Mouse (Mus musculus) stomach, embryonic 15.5 days (tissue): ENCODE data around the gene Aig1. TPM values are rescaled to one million over a fixed set of nuclear protein-coding genes. Genes with fewer than 3 reads are reported as not detected.

Source experiments
- ATAC-seq: fragments of 200-750 bp; cut with Nextera tagmentation; 2 replicates; pipeline ENCODE4 v1.8.0; 2017; ENCODE audit warnings: low read depth, moderate number of reproducible peaks, moderate TSS enrichment; ENCODE audit not compliant: insufficient read depth, low FRiP score
- H3K27ac ChIP-seq: fragments of 300-500 bp; sonication (generic); 2 replicates; pipeline ENCODE4 v1.5.1; 2015; ENCODE audit warnings: mild to moderate bottlenecking, inconsistent platforms
- H3K27me3 ChIP-seq: fragments of 300-500 bp; sonication (generic); replicated peaks from 2 replicates; pipeline ENCODE4 v1.6.1; 2015; ENCODE audit warnings: inconsistent platforms
- H3K36me3 ChIP-seq: fragments of 300-500 bp; sonication (generic); 2 replicates; pipeline ENCODE4 v1.6.1; 2015; ENCODE audit warnings: inconsistent platforms
- H3K4me1 ChIP-seq: fragments of 300-500 bp; sonication (generic); 2 replicates; pipeline ENCODE4 v1.6.1; 2015; ENCODE audit warnings: inconsistent platforms
- H3K4me2 ChIP-seq: fragments of 300-500 bp; sonication (generic); 2 replicates; pipeline ENCODE4 v1.6.1; 2015; ENCODE audit warnings: mild to moderate bottlenecking, inconsistent platforms
- H3K4me3 ChIP-seq: fragments of 300-500 bp; sonication (generic); replicated peaks from 2 replicates; pipeline ENCODE4 v1.5.1; 2015; ENCODE audit warnings: inconsistent platforms
- H3K9ac ChIP-seq: fragments of 300-500 bp; sonication (generic); 2 replicates; pipeline ENCODE4 v1.6.1; 2015; ENCODE audit warnings: inconsistent platforms
- H3K9me3 ChIP-seq: fragments of 300-500 bp; sonication (generic); 2 replicates; pipeline ENCODE4 v1.6.1; 2016; ENCODE audit warnings: inconsistent platforms
- WGBS: fragments of 180-500 bp; shearing (Covaris S2); methylation state at CpG from one replicate; pipeline ENCODE4 v1.1.7; 2015; 5-methylcytosine and 5-hydroxymethylcytosine counted together
- polyA plus RNA-seq: library from polyadenylated mRNA; unstranded; fragments of >200 nt; fragmentation: Nextera tagmentation; extraction: Ambion mirVana; gene quantifications from 2 replicates; pipeline ENCODE4 v1.2.1, GENCODE M21; 2015

The Aig1 gene
- polyA plus RNA-seq, 1 experiment from 2014 or later: 45.9 TPM

DNA sequence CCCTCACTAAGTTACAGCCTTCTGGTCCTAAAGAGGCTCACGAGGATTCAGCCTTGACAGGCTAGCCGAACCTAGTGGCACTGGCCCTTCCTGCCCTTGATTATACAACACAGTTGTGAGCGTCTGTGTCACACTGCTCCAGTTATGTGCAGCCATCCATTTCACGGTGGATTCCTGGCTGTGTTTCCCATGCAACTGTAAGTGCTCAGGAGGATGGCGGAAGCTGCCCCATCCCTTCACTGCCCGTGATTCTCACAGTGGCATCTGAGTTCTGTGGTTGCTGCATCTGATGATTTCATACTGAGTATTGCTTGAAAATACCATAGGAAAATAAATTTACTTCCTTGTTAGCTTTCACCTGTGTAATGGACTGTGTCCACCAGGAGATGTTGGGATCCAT lies 101.7 kb downstream of the Aig1 start:
- H3K27ac ChIP-seq: no peak overlapping the region
- no peak overlapping the region for H3K9ac ChIP-seq
- H3K4me2 ChIP-seq: no peak overlapping the region
- no peaks in the 10 kb centered on the region for H3K36me3 ChIP-seq
- no peaks in the 10 kb centered on the region for H3K27me3 ChIP-seq
- H3K9me3 ChIP-seq: no peaks in the 10 kb centered on the region
- no peak for ATAC-seq
- no peak overlapping the region for H3K4me3 ChIP-seq
- 79% methylated on average over 6 of the region's 6 CpGs for WGBS
- no peaks in the 10 kb centered on the region for H3K4me1 ChIP-seq

- Histone ChIP-seq H3K27me3 (no peaks in the 10 kb centered on the region), H3K9me3 (no peaks in the 10 kb centered on the region), H3K27ac (no peak overlapping the region), H3K36me3 (no peaks in the 10 kb centered on the region), H3K4me2 (no peak overlapping the region), H3K4me3 (no peak overlapping the region), H3K9ac (no peak overlapping the region), H3K4me1 (no peaks in the 10 kb centered on the region)
- WGBS: 61% methylated on average over 2 of the region's 2 CpGs
- no peak for ATAC-seq
Observed at GRCm38 (mm10) chr10:13763151-13763550, 105.6 kb downstream of the Aig1 start.

DNA sequence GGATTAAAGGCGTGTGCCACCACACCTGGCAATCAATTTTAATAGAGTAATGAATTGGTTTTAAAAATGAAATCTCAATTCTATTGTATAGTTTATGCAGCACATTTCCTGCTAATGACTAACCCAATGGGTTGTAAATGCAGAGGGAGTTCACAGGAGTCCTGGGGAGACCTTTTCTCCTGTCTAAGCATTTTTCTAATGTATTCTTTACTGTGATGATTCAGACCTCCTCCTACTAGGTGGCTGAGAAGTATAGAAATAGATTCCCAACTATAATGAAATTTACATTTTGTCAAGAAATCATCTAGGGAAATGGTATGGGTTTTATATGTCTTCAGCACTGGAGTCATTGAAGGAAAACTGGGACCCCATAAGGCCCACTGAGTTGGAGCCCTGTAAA lies 114.1 kb downstream of the Aig1 start:
- no peak overlapping the region for H3K9ac ChIP-seq
- WGBS: 100% methylated on average over 1 of the region's 1 CpGs
- H3K4me3 ChIP-seq: no peak overlapping the region
- H3K9me3 ChIP-seq: no peaks in the 10 kb centered on the region
- no peaks in the 10 kb centered on the region for H3K27me3 ChIP-seq
- H3K36me3 ChIP-seq: no peaks in the 10 kb centered on the region
- no peak overlapping the region for H3K27ac ChIP-seq
- H3K4me2 ChIP-seq: no peak overlapping the region
- no peaks in the 10 kb centered on the region for H3K4me1 ChIP-seq
- no peak for ATAC-seq

DNA sequence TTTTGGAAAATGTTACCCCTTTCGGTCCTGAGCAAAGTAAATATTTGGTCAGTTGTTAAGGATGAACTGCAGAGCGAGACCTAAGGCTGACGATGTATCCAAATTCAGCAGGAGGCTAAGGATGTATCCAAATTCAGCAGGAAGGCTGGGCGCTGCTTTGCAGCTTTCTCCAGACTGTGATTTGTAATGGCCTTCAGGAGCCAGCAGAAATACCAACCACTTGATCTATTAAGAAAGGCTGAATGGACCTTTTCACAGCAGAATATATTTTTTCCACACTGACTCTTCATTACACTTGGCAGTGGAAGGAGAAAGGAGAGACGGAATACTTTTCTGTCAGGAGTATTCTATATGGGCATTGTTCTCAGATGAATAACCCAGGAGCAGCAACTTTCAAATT lies 115.0 kb downstream of the Aig1 start:
- H3K4me3 ChIP-seq: no peak overlapping the region
- no peak for ATAC-seq

GRCm38 (mm10) chr10:13739494-13740140 lies 129.2 kb downstream of the Aig1 start:
- no peak overlapping the region for H3K27ac ChIP-seq
- H3K4me1 ChIP-seq: no peaks in the 10 kb centered on the region
- H3K36me3 ChIP-seq: no peaks in the 10 kb centered on the region
- ATAC-seq: no peak
- no peak overlapping the region for H3K4me2 ChIP-seq
- H3K27me3 ChIP-seq: no peaks in the 10 kb centered on the region
- H3K4me3 ChIP-seq: no peak overlapping the region
- H3K9me3 ChIP-seq: no peaks in the 10 kb centered on the region
- no peak overlapping the region for H3K9ac ChIP-seq
- WGBS: 90% methylated on average over 18 of the region's 18 CpGs

More for the DNA sequence above, 115.0 kb downstream of the Aig1 start:
- Histone ChIP-seq H3K4me1 (no peaks in the 10 kb centered on the region), H3K4me2 (no peak overlapping the region), H3K27ac (no peak overlapping the region), H3K27me3 (no peaks in the 10 kb centered on the region), H3K9ac (no peak overlapping the region), H3K9me3 (no peaks in the 10 kb centered on the region), H3K36me3 (no peaks in the 10 kb centered on the region)
- WGBS: 54% methylated on average over 5 of the region's 5 CpGs

GRCm38 (mm10) chr10:13730039-13730748 lies 138.6 kb downstream of the Aig1 start:
- no peak for ATAC-seq
- no peak overlapping the region for H3K27ac ChIP-seq
- H3K36me3 ChIP-seq: no peaks in the 10 kb centered on the region
- no peaks in the 10 kb centered on the region for H3K4me1 ChIP-seq
- no peaks in the 10 kb centered on the region for H3K9me3 ChIP-seq
- H3K4me2 ChIP-seq: no peak overlapping the region
- H3K4me3 ChIP-seq: no peak overlapping the region
- H3K9ac ChIP-seq: no peak overlapping the region
- no peaks in the 10 kb centered on the region for H3K27me3 ChIP-seq
- 89% methylated on average over 4 of the region's 4 CpGs for WGBS

DNA sequence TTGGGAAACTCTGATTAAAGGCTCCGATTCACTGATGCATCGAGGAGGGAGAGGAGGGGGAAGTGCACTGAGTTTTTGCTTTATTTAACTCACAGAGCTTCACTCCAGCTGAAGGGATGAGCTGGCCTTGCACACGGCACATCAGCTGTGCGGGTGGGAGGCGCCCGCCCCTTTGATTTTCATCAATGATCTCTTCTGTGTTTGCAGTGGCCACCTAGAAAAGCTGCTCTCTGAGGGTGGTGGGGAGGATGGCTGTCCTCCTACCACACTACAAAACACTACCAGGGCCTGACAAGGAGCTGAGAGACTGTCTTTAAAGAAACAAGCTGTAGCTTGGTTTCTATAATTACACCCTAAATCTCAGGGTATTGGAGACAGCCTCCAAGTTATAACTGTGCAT lies 141.1 kb downstream of the Aig1 start:
- Histone ChIP-seq H3K4me3 (no peak overlapping the region), H3K9ac (no peak overlapping the region), H3K9me3 (no peaks in the 10 kb centered on the region), H3K4me2 (no peak overlapping the region), H3K27ac (no peak overlapping the region), H3K36me3 (no peaks in the 10 kb centered on the region), H3K27me3 (no peaks in the 10 kb centered on the region), H3K4me1 (no peaks in the 10 kb centered on the region)
- no peak for ATAC-seq
- WGBS: 70% methylated on average over 6 of the region's 6 CpGs

GRCm38 (mm10) chr10:13726206-13726605 lies 142.6 kb downstream of the Aig1 start:
- 94% methylated on average over 2 of the region's 2 CpGs for WGBS

DNA sequence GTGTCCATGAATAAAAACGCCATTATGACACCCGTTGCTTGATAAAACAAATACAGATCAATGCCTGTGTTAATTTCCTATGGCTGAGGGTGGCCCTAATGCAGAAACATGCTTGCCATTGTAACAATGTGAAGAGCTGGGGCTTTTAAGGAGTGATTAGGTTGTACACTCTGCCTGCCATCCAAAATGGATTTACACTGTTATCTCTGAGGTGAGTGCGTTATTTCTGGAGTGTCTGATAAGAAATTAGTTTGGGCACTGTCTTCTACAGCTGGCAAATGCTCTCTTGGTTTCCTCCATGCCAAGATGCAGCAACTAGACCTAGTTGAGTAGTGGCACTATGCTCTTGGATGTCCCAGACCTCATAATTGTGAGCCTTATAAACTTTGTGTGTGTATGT lies 143.5 kb downstream of the Aig1 start:
- H3K36me3 ChIP-seq: no peaks in the 10 kb centered on the region
- no peaks in the 10 kb centered on the region for H3K4me1 ChIP-seq
- no peaks in the 10 kb centered on the region for H3K9me3 ChIP-seq
- H3K27ac ChIP-seq: no peak overlapping the region
- no peaks in the 10 kb centered on the region for H3K27me3 ChIP-seq
- no peak for ATAC-seq
- no peak overlapping the region for H3K9ac ChIP-seq
- no peak overlapping the region for H3K4me2 ChIP-seq
- H3K4me3 ChIP-seq: no peak overlapping the region
- 72% methylated on average over 3 of the region's 3 CpGs for WGBS

More at GRCm38 (mm10) chr10:13726206-13726605, 142.6 kb downstream of the Aig1 start:
- no peaks in the 10 kb centered on the region for H3K27me3 ChIP-seq
- H3K9me3 ChIP-seq: no peaks in the 10 kb centered on the region
- H3K4me2 ChIP-seq: no peak overlapping the region
- no peak for ATAC-seq
- H3K4me3 ChIP-seq: no peak overlapping the region
- no peak overlapping the region for H3K9ac ChIP-seq
- H3K36me3 ChIP-seq: no peaks in the 10 kb centered on the region
- no peaks in the 10 kb centered on the region for H3K4me1 ChIP-seq
- no peak overlapping the region for H3K27ac ChIP-seq

- Histone ChIP-seq H3K4me1 (no peaks in the 10 kb centered on the region), H3K36me3 (no peaks in the 10 kb centered on the region), H3K27ac (no peak overlapping the region), H3K4me3 (no peak overlapping the region), H3K9me3 (no peaks in the 10 kb centered on the region), H3K27me3 (no peaks in the 10 kb centered on the region), H3K9ac (no peak overlapping the region), H3K4me2 (no peak overlapping the region)
- 38% methylated on average over 2 of the region's 2 CpGs for WGBS
- no peak for ATAC-seq
Observed at GRCm38 (mm10) chr10:13716132-13716531, 152.6 kb downstream of the Aig1 start.

DNA sequence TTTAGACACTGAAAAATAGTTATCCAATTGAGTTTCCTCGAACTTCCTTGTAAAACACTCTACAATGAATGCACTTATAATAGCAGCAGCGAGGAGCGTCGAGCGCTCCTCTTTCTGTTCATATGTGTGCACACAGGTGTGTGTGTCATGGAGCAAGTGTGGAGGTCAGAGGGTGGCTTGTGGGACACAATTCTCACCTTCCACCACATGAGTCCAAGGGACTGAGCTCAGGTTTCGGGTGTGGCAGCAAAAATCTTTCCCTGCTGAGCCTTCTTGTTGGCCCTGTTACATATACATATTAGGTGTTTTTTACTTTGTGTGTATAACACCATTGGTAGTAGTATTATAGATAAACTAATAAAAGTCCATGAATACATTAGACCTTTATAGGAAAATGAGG lies 153.2 kb downstream of the Aig1 start:
- Histone ChIP-seq H3K36me3 (no peaks in the 10 kb centered on the region), H3K4me2 (no peak overlapping the region), H3K4me3 (no peak overlapping the region), H3K9me3 (no peaks in the 10 kb centered on the region), H3K27me3 (no peaks in the 10 kb centered on the region), H3K4me1 (no peaks in the 10 kb centered on the region), H3K27ac (no peak overlapping the region), H3K9ac (no peak overlapping the region)
- WGBS: 83% methylated on average over 6 of the region's 6 CpGs
- ATAC-seq: no peak

- no peaks in the 10 kb centered on the region for H3K9me3 ChIP-seq
- 67% methylated on average over 7 of the region's 7 CpGs for WGBS
- H3K36me3 ChIP-seq: no peaks in the 10 kb centered on the region
- H3K27me3 ChIP-seq: no peaks in the 10 kb centered on the region
- H3K27ac ChIP-seq: no peak overlapping the region
- H3K4me3 ChIP-seq: no peak overlapping the region
- no peak overlapping the region for H3K9ac ChIP-seq
- no peak overlapping the region for H3K4me2 ChIP-seq
- no peaks in the 10 kb centered on the region for H3K4me1 ChIP-seq
- no peak for ATAC-seq
Observed at GRCm38 (mm10) chr10:13714920-13715293, 153.9 kb downstream of the Aig1 start.
